Mouse (Mus musculus) heart, postnatal 10 days (tissue): ENCODE data around the gene Olfr1511. TPM values are rescaled to one million over a fixed set of nuclear protein-coding genes. Genes with fewer than 3 reads are reported as not detected.
"Not testable (repeated sequence)": the region's sequence is repeated elsewhere in the genome, so short reads cannot be mapped to it uniquely, and the experiment has no call there.

Source experiments
- DNase-seq, 2 experiments: peaks; one replicate each; pipeline ENCODE4 v3.0.0; 2021
- intact Hi-C: fragments of 180-260 bp; cut with DNase I; formaldehyde crosslinking; loops from one replicate; pipeline ENCODE4 v1.15.1; 2025
- total RNA-seq, 2 experiments: library from RNA; stranded (reverse); gene quantifications; 2 replicates each; pipeline ENCODE4 v1.2.3; 2021

Olfr1511 gene
- total RNA-seq, result not detected

DNA sequence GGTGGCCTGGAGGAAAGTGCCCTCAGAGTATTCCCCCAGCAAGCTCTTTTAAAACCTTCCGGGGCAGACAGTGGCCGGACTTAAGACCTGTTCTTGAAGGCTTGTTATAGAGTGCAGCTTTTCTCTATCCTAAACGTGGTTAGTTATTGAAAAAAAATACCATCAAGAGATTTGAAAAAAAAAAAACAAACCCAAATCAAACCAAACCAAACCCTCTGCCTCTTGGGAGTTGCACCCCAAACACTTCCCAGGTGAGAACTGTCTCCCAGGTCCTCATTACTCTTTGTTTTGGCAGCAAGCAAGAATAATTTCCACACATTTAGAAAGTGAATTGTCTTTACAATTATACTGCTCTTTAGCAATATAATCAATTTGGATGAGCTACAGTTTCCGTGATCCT lies at the start of gene Olfr1511:
TSS of gene Olfr1511 (minus strand) at position 101 of the 400 bp plus-strand sequence.
- intact Hi-C loops, result no loop called here
- DNase-seq, result no peak

DNA sequence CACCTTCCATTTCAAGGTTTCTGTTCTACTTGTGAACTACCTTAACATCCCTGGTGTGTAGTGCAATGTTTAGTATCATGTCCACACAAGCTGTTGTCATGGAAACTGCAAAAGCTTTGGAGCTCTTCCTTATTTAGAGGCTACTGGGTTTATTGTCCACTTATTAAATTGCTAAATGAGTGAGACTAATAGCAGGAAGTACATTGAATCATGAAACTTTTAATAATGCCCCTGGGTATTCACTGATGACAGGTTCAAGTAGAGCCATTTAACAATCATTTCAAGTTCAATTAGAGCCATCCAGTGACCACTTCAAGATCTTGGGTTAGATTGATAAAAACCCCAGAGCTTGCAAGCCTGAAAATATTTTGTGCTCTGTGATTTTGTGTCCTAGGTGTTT lies 45.5 kb upstream of the Olfr1511 start, which contains the start of gene Olfr1509:
TSS of gene Olfr1509 (plus strand) at position 301 of the 400 bp plus-strand sequence.
- intact Hi-C loops, result no loop called here
- no peak for DNase-seq

DNA sequence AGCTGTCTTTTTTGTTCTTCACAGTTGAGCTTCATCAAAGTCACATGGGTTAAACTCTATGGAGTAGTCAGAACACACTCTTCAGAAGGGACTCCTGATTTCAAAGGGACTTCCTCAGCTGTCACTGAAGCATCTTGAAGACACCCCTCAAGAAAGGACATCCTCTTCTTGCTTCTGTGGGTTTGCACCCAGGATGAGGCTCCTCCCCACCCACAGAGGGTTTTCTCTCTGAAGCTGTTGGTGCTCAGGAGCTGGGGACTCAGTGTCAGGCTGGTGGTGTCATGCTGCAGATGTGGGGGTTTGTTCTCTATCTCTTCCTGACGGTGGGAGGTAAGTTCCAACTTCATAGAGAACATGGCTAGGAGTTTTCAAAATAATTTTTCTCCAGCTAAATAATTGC lies 30.5 kb upstream of the Olfr1511 start:
- intact Hi-C loops, result no loop called here
- DNase-seq, result no peak

DNA sequence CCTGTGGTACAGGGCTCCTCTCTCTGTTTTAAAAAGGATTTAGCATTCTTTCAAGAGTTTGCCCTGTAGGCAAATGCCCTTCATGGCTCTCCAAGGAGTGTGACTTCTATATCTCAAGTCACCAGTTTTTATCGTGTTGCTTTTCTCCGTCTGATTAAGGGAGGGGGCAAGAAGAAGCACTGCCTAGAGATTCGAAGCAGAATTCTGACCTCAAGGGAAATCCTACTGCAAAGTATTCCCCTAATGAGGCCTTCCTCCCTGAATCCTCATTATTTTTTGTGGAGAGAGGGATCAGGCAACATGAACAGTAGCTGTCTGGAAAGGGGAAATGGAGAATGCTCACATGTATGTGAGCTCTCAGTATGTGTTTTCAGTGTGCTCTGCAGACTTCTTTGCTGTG lies 17.1 kb upstream of the Olfr1511 start, which contains the start of gene Olfr1510:
TSS of gene Olfr1510 (minus strand) at position 101 of the 400 bp plus-strand sequence.
- intact Hi-C loops, result no loop called here
- no peak for DNase-seq

DNA sequence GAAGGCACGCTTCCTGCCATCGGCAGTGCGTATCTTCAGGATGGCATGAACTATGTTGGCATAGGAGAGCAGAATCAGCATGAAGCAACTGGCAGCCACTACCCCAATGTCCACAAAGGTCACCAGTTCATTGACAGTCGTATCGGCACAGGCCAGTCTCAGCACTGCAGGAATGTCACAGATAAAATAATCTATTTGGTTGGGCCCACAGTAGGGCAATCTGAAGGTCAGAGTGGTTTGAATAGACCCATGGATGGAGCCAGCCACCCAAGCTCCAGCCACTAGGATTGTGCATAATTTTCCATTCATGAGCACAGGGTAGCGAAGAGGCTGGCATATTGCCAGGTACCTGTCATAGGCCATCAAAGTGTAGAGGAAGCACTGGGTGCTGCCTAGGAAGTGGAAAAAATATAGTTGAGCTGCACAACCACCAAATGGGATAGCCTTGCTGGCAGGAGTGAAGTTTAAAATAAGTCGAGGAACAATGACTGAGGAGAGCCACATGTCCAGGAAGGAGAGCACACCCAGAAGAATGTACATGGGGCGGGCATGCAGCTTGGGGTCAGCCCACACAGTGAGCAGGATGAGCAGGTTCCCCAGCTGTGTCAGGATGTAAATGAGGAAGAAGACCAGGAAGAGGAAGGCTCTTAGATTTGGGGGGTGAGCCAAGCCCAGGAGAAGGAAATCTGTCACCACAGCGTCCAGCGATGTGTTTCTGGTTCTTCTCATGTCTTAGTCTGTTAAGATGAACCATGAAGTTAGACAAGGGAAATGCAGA lies 13.2 kb upstream of the Olfr1511 start:
- DNase-seq, intact Hi-C loops: not testable (repeated sequence)

DNA sequence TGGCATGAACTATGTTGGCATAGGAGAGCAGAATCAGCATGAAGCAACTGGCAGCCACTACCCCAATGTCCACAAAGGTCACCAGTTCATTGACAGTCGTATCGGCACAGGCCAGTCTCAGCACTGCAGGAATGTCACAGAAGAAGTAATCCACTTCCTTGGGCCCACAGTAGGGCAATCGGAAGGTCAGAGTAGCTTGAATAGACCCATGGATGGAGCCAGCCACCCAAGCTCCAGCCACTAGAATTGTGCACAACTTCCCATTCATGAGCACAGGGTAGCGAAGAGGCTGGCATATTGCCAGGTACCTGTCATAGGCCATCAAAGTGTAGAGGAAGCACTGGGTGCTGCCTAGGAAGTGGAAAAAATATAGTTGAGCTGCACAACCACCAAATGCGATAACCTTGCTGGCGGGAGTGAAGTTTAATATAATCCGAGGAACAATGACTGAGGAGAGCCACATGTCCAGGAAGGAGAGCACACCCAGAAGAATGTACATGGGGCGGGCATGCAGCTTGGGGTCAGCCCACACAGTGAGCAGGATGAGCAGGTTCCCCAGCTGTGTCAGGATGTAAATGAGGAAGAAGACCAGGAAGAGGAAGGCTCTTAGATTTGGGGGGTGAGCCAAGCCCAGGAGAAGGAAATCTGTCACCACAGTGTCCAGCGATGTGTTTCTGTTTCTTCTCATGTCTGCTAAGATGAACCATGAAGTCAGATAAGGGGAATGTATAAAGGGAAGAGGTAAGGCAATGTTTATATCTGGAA lies 6.9 kb downstream of the Olfr1511 start:
- DNase-seq, result peak in 1 of 2 experiments; percentile 1
- intact Hi-C loops, result not testable (repeated sequence)

DNA sequence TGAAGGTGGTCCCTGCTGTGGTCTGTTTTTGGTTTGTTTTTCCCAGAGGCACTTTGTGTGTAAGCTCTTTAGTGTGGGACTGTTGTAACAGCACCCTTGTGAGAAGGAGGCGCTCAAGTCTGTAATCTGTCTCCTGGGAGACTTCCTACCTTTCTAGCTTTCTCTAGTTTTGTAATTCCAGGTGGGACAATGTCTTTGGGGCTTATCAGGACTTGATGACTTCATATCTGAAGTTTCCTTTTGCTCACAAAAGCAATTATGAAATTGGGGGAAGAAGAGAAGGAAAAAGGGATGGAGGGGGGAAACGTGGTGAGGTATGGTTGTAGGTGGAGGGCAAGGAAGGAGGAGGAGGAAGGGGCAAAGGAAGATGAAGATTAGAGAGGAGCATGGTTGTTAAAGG lies 18.1 kb downstream of the Olfr1511 start, which contains the start of gene Olfr1512:
TSS of gene Olfr1512 (minus strand) at position 101 of the 400 bp plus-strand sequence.
- DNase-seq, result no peak
- intact Hi-C loops, result no loop called here

DNA sequence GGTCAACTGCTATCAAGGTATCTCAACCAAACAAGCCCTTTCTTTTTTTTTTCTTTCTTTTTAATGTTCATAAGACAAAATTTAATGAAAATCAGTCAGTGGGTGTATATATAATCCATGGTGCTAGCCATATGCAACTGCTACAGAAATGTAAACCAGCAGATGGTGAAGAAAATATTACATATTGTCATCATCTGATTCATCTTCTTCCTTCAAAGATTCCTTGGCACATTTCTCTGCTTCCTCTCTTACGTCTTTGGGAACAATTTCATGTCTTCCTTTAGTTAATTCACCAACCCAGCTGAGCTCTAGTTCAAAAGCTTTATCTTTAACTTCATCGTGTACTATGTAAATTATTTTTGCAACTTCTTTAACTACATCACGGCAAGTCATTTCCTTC lies 28.4 kb downstream of the Olfr1511 start:
- intact Hi-C loops, result no loop called here
- no peak for DNase-seq

DNA sequence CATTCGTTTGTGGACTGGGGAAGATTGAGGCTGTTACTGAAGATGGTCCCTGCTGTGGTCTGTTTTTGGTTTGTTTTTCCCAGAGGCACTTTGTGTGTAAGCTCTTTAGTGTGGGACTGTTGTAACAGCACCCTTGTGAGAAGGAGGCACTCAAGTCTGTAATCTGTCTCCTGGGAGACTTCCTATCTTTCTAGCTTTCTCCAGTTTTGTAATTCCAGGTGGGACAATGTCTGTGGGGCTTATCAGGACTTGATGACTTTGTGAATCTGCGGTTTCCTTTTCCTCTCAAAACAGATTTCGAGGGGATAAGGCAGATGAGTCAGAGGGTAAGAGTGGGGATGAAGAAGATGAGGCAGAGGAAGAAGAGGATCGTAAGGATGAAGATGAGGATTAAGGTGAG lies 40.9 kb downstream of the Olfr1511 start, which contains the start of gene Olfr1513:
TSS of gene Olfr1513 (minus strand) at position 101 of the 400 bp plus-strand sequence.
- DNase-seq, result no peak
- intact Hi-C loops, result no loop called here

Other genes with a start within 250 kb of the Olfr1511 start
- gene Supt16, start 200.0 kb downstream of the Olfr1511 start, total RNA-seq, result 10 to 100 TPM; 33.8 to 37.2 TPM
- gene Chd8, start 139.6 kb downstream of the Olfr1511 start, total RNA-seq, result 10 to 100 TPM; 60.3 to 67.6 TPM
- 10 to 100 TPM; 35.5 to 36.8 TPM for gene Tox4, start 118.2 kb downstream of the Olfr1511 start, total RNA-seq
- gene Rab2b, start 117.8 kb downstream of the Olfr1511 start, total RNA-seq, result 10 to 100 TPM in 1 of 2 experiments, 1 to 10 TPM in 1; 7.6 to 10.6 TPM
- gene Mettl3, start 92.3 kb downstream of the Olfr1511 start, total RNA-seq, result 10 to 100 TPM; 15.7 to 18.8 TPM
- gene Sall2, start 68.6 kb downstream of the Olfr1511 start, total RNA-seq, result 1 to 10 TPM; 4.6 to 5.7 TPM
- not detected for gene Olfr1513, start 41.0 kb downstream of the Olfr1511 start, total RNA-seq
- gene Olfr1512, start 18.2 kb downstream of the Olfr1511 start, total RNA-seq, result not detected
- not detected for gene Olfr1510, start 17.0 kb upstream of the Olfr1511 start, total RNA-seq
- not detected for gene Olfr1509, start 45.6 kb upstream of the Olfr1511 start, total RNA-seq
- gene Olfr1508, start 70.1 kb upstream of the Olfr1511 start, total RNA-seq, result not detected
- gene Olfr1507, start 98.4 kb upstream of the Olfr1511 start, total RNA-seq, result not detected